Mouse (Mus musculus) embryonic facial prominence, embryonic 13.5 days (tissue): ENCODE measurements around the gene Kpna2. TPM values are rescaled to one million over a fixed set of nuclear protein-coding genes. Genes with fewer than 3 reads are reported as not detected.
A peak's percentile ranks its signal among the peaks of the same experiment; 100 is the strongest.

Source experiments
- ATAC-seq: fragments of 200-750 bp; cut with Nextera tagmentation; 2 replicates; pipeline ENCODE4 v1.8.0; 2017; ENCODE audit warnings: low read depth; ENCODE audit not compliant: insufficient number of reproducible peaks, insufficient read depth, low FRiP score, low TSS enrichment
- H3K27ac ChIP-seq: fragments of 300-500 bp; sonication (generic); 2 replicates; pipeline ENCODE4 v1.5.1; 2015; ENCODE audit warnings: moderate library complexity, mild to moderate bottlenecking, inconsistent platforms
- H3K27me3 ChIP-seq: fragments of 300-500 bp; sonication (generic); 2 replicates; pipeline ENCODE4 v1.6.1; 2015; ENCODE audit warnings: mild to moderate bottlenecking, inconsistent platforms
- H3K36me3 ChIP-seq: fragments of 300-500 bp; sonication (generic); 2 replicates; pipeline ENCODE4 v1.6.1; 2015; ENCODE audit warnings: mild to moderate bottlenecking, inconsistent platforms
- H3K4me1 ChIP-seq: fragments of 300-500 bp; sonication (generic); 2 replicates; pipeline ENCODE4 v1.6.1; 2015; ENCODE audit warnings: inconsistent platforms
- H3K4me2 ChIP-seq: fragments of 300-500 bp; sonication (generic); 2 replicates; pipeline ENCODE4 v1.6.1; 2015; ENCODE audit warnings: moderate library complexity, mild to moderate bottlenecking, inconsistent platforms
- H3K4me3 ChIP-seq: fragments of 300-500 bp; sonication (generic); 2 replicates; pipeline ENCODE4 v1.5.1; 2015; ENCODE audit warnings: mild to moderate bottlenecking, inconsistent platforms
- H3K9ac ChIP-seq: fragments of 300-500 bp; sonication (generic); 2 replicates; pipeline ENCODE4 v1.6.1; 2015; ENCODE audit warnings: mild to moderate bottlenecking, inconsistent platforms
- H3K9me3 ChIP-seq: fragments of 300-500 bp; sonication (generic); 2 replicates; pipeline ENCODE4 v1.6.1; 2016; ENCODE audit warnings: inconsistent platforms
- WGBS: fragments of 180-500 bp; shearing (Covaris S2); methylation state at CpG from one replicate; pipeline ENCODE4 v1.1.7; 2015; ENCODE audit warnings: mixed read lengths; 5-methylcytosine and 5-hydroxymethylcytosine counted together
- polyA plus RNA-seq: library from polyadenylated mRNA; unstranded; fragments of >200 nt; fragmentation: Nextera tagmentation; extraction: Ambion mirVana; gene quantifications from 2 replicates; pipeline ENCODE4 v1.2.1, GENCODE M21; 2015

The Kpna2 gene
- 289 and 398 TPM in 2 replicates for polyA plus RNA-seq

DNA sequence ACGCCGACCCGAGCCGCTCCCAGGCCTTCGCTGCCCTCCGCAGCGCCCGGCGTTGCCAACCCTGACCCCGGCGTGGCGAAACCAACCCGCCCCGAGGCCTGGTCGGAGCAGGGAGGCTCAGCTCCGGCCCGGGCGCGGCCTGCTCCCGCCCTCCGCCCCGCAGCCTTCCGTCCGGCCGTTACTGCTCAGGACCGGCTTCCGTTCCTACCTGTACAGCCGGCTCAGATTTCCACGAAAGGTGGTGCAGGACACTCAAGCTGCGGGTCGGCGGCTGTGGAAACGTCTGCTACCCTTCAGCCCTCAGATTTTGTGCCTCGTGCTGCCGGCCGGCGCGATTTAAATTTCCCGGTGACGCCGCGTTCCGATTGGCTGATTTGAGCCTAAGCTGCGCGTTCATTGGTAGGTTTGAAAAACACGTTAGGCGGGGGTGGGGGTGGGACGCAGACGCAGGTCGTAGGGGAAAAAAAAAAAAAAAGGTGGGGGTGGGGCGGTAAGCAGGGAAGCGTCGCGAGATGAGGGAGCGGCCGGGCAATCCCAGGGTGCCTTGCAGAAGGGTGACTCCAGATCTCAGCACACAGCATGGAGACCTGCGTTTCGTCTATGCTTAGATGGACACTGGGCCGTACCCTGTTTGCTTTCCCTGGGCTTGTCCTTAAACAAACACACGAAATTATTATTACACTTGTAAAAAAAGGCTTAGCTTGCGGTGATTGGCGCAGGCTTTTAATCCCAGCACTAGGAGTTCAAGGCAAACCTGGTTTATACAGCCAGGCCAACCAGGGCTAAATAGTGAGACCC is at the start of gene Kpna2:
TSS of gene Kpna2 (minus strand) at position 391 of the 798 bp plus-strand sequence.
- ATAC-seq, result peak; percentile 92
- H3K4me3 ChIP-seq, result peak within 1 kb of the TSS; percentile 98
- H3K27ac ChIP-seq, result peak within 1 kb of the TSS; percentile 89
- H3K27me3 ChIP-seq, result no peaks in the 10 kb centered on the region
- H3K4me1 ChIP-seq, result peaks cover 17% of the 10 kb centered on the region
- peak within 1 kb of the TSS; percentile 72 for H3K4me2 ChIP-seq
- WGBS, result under 1% methylated on average over 56 of the region's 62 CpGs
- H3K9me3 ChIP-seq, result no peaks in the 10 kb centered on the region
- H3K36me3 ChIP-seq, result peaks cover 30% of the 10 kb centered on the region
- H3K9ac ChIP-seq, result peak within 1 kb of the TSS; percentile 90

DNA sequence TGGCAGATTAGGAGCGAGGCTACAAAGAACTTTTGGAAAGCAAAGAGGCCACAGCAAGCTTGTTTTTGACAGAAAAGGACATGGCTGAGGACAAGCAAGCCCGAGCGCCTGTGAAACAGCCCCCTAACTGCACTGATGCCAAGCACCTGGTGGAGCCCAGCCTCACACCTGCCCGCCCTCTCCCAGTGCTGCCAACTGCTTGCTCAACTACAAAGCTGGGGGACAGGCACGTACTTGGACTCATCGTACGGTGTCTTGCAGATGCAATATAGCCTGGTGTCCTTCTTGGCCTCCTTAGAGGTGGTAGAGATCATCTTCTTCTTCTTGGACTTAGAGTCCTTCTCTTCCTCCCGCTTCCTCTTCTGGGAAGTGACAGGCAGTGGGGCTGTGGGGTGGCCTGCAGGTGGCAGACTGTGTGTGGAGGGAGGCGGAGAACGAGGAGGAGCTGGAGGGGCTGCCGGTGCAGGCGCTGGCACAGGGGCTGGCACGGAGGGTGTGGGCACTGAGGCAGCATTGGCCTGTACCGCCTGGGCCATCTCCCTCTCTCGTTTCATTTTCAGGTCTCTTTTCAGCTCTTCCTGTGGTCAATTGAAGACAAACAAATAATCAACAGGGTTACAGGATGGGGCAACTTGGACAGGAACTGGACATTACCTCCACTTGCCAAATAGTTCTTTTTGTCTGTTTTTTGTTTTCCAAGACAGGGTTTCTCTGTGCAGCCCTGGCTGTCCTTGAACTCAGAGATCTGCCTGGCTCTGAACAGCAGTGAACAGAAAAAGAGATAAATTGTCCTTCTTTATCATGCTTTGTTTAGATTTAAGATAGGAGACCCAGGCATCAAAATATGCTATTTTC is 47.7 kb upstream of the Kpna2 start:
- Histone ChIP-seq H3K4me1 (no peaks in the 10 kb centered on the region), H3K4me3 (no peak overlapping the region), H3K9ac (no peak overlapping the region), H3K9me3 (no peaks in the 10 kb centered on the region), H3K36me3 (peaks cover 56% of the 10 kb centered on the region), H3K27me3 (no peaks in the 10 kb centered on the region), H3K4me2 (no peak overlapping the region), H3K27ac (no peak overlapping the region)
- no peak for ATAC-seq
- WGBS, result 86% methylated on average over 15 of the region's 15 CpGs

DNA sequence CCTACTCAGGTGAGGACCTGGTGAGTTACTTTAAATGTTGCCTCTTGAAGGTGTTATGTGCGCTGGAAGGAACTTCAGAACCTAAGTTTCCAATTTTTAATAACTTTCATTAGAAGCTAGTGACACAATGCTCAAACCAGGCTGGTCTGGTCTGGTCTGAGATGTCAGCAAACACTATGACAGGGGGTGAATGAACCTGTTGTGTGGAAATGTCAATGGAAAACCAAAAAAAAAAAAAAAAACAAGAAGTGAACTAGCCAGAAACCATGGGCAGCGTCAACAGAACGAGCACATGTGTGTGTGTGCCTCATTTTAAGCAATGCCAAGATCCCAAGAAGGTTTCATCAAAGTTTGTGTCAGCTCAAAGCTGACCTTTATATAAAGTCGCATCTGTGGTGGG is 46.2 kb upstream of the Kpna2 start:
- Histone ChIP-seq H3K27ac (no peak overlapping the region), H3K4me2 (no peak overlapping the region), H3K9ac (no peak overlapping the region), H3K9me3 (no peaks in the 10 kb centered on the region), H3K36me3 (peaks cover 60% of the 10 kb centered on the region), H3K4me1 (no peaks in the 10 kb centered on the region), H3K27me3 (no peaks in the 10 kb centered on the region), H3K4me3 (no peak overlapping the region)
- WGBS, result 89% methylated on average over 4 of the region's 4 CpGs
- ATAC-seq, result no peak

DNA sequence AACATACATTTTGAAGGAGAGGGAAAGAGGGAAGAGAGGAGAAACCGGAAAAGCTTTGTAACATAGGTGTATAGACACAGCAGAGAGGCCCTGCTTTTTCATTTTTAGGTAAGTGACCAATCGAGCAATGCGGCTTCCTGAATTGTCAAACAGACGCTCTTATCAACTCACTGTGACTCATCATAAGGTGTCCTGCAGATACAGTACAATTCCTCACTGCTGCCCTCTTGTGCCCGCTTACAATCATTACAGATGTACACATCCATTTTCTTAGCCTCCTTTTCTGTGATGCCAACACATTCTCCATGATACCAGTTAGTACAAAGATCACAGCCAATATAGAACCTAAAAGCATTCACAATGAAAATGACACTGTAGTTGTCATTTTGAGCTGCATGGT is 45.0 kb upstream of the Kpna2 start:
- no peak overlapping the region for H3K4me2 ChIP-seq
- H3K4me3 ChIP-seq, result no peak overlapping the region
- H3K36me3 ChIP-seq, result peaks cover 72% of the 10 kb centered on the region
- no peaks in the 10 kb centered on the region for H3K27me3 ChIP-seq
- WGBS, result 59% methylated on average over 5 of the region's 5 CpGs
- no peaks in the 10 kb centered on the region for H3K4me1 ChIP-seq
- no peak for ATAC-seq
- no peak overlapping the region for H3K27ac ChIP-seq
- no peaks in the 10 kb centered on the region for H3K9me3 ChIP-seq
- H3K9ac ChIP-seq, result no peak overlapping the region

DNA sequence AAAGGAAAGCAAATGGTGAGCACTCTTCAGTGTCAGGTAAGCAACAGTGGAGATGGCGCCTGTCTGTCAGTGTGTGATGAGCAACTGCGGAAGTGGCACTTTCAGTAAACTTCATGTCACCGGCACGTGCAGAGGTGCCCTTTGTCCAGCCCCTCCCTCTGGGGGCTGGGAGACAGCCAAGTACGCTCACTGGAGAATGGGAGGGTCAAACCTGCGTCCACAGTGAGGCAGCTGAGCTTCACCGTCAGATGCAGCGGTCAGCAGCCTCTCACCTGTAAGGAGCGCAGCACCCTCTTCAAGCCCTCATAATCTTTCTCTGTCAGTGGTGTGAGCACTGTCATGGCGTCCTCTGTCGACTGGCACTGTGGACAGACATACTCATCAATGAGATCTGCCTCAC is 44.0 kb upstream of the Kpna2 start:
- no peak overlapping the region for H3K27ac ChIP-seq
- ATAC-seq, result no peak
- no peak overlapping the region for H3K4me2 ChIP-seq
- no peak overlapping the region for H3K9ac ChIP-seq
- 94% methylated on average over 11 of the region's 11 CpGs for WGBS
- peaks cover 81% of the 10 kb centered on the region for H3K36me3 ChIP-seq
- H3K27me3 ChIP-seq, result no peaks in the 10 kb centered on the region
- no peaks in the 10 kb centered on the region for H3K4me1 ChIP-seq
- H3K4me3 ChIP-seq, result no peak overlapping the region
- no peaks in the 10 kb centered on the region for H3K9me3 ChIP-seq

DNA sequence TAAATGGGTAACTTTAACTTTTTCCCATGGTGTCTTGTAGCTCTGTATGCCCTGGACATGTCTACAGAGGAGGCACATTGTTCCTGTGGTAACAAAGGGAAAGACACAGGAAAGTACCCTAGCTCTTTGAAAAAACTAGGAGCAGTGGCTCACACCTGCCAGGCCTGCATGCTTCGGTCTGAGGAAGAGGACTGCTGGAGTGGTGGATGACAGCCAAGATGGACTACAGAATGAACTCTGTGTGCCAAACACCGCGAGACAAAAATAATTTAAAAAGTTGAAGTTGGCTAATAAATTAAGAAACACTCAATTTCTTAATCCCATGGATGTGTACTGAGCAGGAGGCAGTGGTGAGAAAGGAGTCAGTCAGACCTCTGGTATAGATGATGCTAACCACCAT is 42.1 kb upstream of the Kpna2 start:
- WGBS, result 97% methylated on average over 3 of the region's 3 CpGs
- Histone ChIP-seq H3K4me2 (no peak overlapping the region), H3K27me3 (no peaks in the 10 kb centered on the region), H3K36me3 (peaks cover 86% of the 10 kb centered on the region), H3K9me3 (no peaks in the 10 kb centered on the region), H3K9ac (no peak overlapping the region), H3K4me1 (no peaks in the 10 kb centered on the region), H3K27ac (no peak overlapping the region), H3K4me3 (no peak overlapping the region)
- no peak for ATAC-seq

DNA sequence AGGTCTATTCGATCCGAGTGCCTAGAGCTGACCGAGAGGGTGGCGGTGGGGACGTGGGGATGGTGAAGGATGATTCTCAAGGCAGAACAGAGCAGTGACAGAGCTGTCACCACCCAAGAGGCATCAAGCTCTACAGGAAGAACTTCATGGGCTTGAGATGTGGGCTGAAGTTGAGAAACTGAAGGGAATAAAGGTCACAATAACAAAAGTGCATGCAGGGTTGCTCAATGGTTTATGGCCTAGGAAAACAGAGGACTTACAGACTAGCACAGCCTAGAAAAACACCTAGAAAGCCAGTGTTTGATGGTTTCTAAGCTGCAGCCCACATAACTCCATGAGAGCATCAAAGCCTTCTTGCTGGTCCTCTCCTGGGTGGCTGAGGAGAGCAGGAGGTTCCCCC is 40.1 kb upstream of the Kpna2 start:
- no peak for ATAC-seq
- Histone ChIP-seq H3K27ac (no peak overlapping the region), H3K4me1 (no peaks in the 10 kb centered on the region), H3K4me3 (no peak overlapping the region), H3K9me3 (no peaks in the 10 kb centered on the region), H3K9ac (no peak overlapping the region), H3K4me2 (no peak overlapping the region), H3K36me3 (peaks cover 84% of the 10 kb centered on the region), H3K27me3 (no peaks in the 10 kb centered on the region)
- 97% methylated on average over 5 of the region's 5 CpGs for WGBS

DNA sequence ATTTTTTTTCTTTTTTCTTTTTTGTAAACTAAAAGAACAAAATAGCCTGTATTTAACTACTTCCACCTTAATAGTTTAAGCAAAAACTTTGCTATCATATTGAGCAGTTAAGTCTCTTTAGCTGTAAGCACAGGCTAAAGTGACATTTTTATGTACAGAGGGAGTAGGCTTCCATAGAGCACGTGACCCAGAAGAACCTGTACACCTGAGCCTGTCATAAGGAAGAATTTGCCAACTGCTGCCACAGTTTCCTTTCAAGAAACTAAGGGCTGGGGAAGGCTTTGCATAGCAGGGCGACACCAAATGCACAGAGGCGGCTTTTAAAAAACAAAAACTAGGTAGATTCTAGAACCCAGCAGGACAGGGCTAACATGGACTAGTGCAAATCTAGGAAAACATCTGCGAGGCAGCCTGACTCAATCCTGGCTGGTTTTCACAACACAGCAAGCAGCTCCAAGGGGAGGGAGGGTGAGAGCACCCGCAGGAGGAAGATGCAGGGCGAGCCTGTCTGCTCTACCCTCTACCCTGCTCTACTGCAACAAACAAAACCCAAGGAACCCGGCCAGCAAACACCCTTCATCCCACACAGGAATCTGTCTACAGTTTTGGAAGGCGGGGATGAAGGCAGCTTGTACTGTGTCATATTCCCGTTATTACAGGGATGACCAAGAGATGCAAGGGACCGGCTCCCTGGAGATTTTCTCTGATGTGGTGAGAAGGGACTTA is 34.9 kb upstream of the Kpna2 start:
- no peaks in the 10 kb centered on the region for H3K9me3 ChIP-seq
- H3K4me2 ChIP-seq, result no peak overlapping the region
- H3K36me3 ChIP-seq, result peaks cover 43% of the 10 kb centered on the region
- 87% methylated on average over 10 of the region's 10 CpGs for WGBS
- no peak overlapping the region for H3K27ac ChIP-seq
- no peak overlapping the region for H3K4me3 ChIP-seq
- H3K4me1 ChIP-seq, result no peaks in the 10 kb centered on the region; the same call in 1 of the 2 replicates
- ATAC-seq, result no peak
- no peak overlapping the region for H3K9ac ChIP-seq
- no peaks in the 10 kb centered on the region for H3K27me3 ChIP-seq

DNA sequence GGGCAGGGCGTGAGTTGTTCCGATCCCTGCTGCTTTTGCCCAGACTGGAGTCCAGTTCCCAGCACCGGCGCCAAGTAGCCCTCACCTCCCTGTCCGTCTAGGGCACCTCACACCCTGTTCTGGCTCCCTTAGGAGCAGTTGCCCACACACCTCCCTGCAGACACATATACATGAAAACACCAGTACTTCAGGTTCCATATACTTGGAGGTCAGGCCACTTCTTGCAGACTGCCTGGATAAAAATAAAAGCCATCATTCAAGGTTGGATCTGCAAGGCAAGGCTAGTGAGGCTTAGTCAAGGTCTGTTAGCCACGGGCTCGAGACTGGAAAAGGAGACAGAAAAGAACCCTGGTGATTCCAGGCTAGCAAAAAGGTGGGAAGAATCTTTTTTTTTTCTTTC is 32.3 kb upstream of the Kpna2 start:
- H3K27ac ChIP-seq, result no peak overlapping the region
- WGBS, result 35% methylated on average over 7 of the region's 7 CpGs
- no peak overlapping the region for H3K4me2 ChIP-seq
- peaks cover 11% of the 10 kb centered on the region for H3K4me1 ChIP-seq
- H3K9me3 ChIP-seq, result no peaks in the 10 kb centered on the region
- no peak for ATAC-seq
- peaks cover 7% of the 10 kb centered on the region for H3K27me3 ChIP-seq
- H3K36me3 ChIP-seq, result peaks cover 17% of the 10 kb centered on the region
- H3K9ac ChIP-seq, result no peak overlapping the region
- H3K4me3 ChIP-seq, result no peak overlapping the region

DNA sequence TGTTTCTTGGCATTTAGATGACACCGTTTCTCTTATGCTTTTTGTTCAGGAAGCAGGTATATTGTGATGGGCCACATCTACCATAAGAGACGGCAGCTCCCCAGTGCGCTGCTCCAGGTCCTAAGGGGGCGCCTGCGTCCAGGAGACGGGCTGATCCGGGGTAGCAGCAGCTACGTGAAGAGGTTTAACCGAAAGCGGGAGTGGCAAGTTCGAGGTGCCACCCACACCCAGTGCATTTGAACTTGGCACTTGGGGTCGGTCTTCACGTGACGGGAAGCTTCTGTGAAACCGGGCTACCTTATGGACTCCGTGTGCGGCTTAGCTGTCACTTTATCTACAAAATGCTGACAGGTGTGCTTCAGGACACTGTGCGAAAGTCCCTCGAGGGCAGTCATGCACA is 30.2 kb upstream of the Kpna2 start:
- Histone ChIP-seq H3K27me3 (peaks cover 21% of the 10 kb centered on the region), H3K4me3 (no peak overlapping the region), H3K4me2 (no peak overlapping the region), H3K4me1 (peaks cover 29% of the 10 kb centered on the region), H3K9ac (no peak overlapping the region), H3K27ac (no peak overlapping the region), H3K9me3 (no peaks in the 10 kb centered on the region), H3K36me3 (peaks cover 6% of the 10 kb centered on the region; the same call in 1 of the 2 replicates)
- no peak for ATAC-seq
- 51% methylated on average over 19 of the region's 19 CpGs for WGBS

DNA sequence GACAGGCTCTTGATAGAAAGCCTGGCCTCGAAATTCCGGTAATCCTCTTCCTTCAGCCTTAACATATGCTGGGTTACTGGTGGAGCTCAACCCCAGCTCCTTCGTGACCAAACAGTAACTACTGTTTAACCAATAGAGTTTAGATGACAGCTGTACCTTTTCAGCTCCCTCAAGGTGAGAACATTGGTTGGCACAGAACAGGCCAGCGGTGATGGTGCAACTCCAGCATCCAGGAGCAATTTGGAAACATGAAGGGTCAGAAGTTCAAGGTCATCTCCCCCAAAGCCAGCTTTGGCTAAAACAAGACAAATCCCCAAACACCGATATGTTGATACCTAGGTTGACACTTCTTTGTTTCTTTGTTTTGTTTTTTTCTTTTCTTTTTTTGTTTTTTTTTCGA is 29.4 kb upstream of the Kpna2 start:
- WGBS, result 71% methylated on average over 6 of the region's 6 CpGs
- Histone ChIP-seq H3K4me1 (peaks cover 36% of the 10 kb centered on the region), H3K27ac (no peak overlapping the region), H3K4me3 (peak overlapping the region; percentile 68), H3K4me2 (peak overlapping the region; percentile 80), H3K36me3 (peaks cover 3% of the 10 kb centered on the region; the same call in 1 of the 2 replicates), H3K9ac (peak overlapping the region; percentile 80), H3K27me3 (peaks cover 25% of the 10 kb centered on the region), H3K9me3 (no peaks in the 10 kb centered on the region)
- ATAC-seq, result no peak
